Mouse (Mus musculus): ENCODE data around the gene Cdipt.

DNA sequence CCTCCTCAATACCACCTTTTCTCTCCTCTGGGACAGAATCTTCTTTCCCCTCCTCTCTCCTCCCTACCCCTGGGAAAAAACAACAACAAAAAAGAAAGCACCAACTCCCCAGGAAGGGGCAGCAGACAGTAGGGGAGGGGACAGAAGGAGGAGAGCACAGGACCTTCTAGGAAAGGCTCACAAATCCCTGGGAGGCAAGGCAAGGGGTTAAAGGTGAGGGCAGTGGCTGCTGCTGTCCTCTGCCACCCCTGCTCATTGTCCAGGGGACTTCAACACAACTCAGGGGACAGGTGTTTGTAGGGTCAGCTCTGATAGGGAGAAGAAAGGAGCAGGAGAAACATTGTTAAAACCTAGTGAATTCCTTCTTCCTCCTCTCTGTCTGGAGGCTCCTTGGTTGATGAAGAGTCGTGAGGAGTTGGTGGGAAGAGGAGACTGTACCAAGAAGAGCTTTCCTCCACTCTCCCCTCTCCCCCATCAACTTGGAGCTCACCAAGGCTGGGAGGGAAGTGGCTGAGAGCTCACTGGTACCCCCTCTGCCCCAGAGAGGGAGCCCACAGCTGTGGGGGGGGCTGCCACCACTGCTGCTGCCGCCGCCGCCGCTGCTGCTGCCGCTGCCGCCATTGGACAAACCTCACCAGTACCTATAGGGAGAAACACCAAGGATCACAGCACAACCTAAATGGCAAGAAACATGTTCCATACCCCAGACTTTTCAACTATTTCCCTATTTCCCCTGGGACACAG, 47.0 kb downstream of the Cdipt start:
- TF ChIP-seq CTCF (IDR thresholded peaks at IDR 0.05; ENCODE audit: borderline replicate concordance, insufficient read depth, low read length) (no peak), POLR2A (IDR thresholded peaks at IDR 0.05; ENCODE audit: low read depth, low read length) (no peak)
